Mouse (Mus musculus): ENCODE data around the gene Sval1. TPM values are rescaled to one million over a fixed set of nuclear protein-coding genes. Genes with fewer than 3 reads are reported as not detected.

Sval1 gene
- not detected for polyA plus RNA-seq (2014; fragmentation: Illumina TruSeq; extraction: RNeasy Lipid Tissue Mini Kit (QIAGEN cat#74804))

GRCm38 (mm10) chr6:41951330-41951729 lies at the start of gene Sval1:
Sval1 (plus strand) TSS chr6:41951630.

GRCm38 (mm10) chr6:41967840-41968239 lies 16.4 kb downstream of the Sval1 start, which contains the start of gene Sval3:
Sval3 (plus strand) TSS chr6:41968140.

Other genes with a start within 250 kb of the Sval1 start
- not detected for gene Kel, start 247.3 kb upstream of the Sval1 start, polyA plus RNA-seq (2014; fragmentation: Illumina TruSeq; extraction: RNeasy Lipid Tissue Mini Kit (QIAGEN cat#74804))
- not detected for gene Olfr459, start 176.5 kb upstream of the Sval1 start, polyA plus RNA-seq (2014; fragmentation: Illumina TruSeq; extraction: RNeasy Lipid Tissue Mini Kit (QIAGEN cat#74804))
- not detected for gene Pip, start 104.1 kb upstream of the Sval1 start, polyA plus RNA-seq (2014; fragmentation: Illumina TruSeq; extraction: RNeasy Lipid Tissue Mini Kit (QIAGEN cat#74804))
- not detected for gene Sval2, start 98.6 kb upstream of the Sval1 start, polyA plus RNA-seq (2014; fragmentation: Illumina TruSeq; extraction: RNeasy Lipid Tissue Mini Kit (QIAGEN cat#74804))
- gene Sval3, start 16.5 kb downstream of the Sval1 start, polyA plus RNA-seq (2014; fragmentation: Illumina TruSeq; extraction: RNeasy Lipid Tissue Mini Kit (QIAGEN cat#74804)) = not detected
- not detected for gene Sva, start 86.8 kb downstream of the Sval1 start, polyA plus RNA-seq (2014; fragmentation: Illumina TruSeq; extraction: RNeasy Lipid Tissue Mini Kit (QIAGEN cat#74804))
- gene Tas2r139, start 189.3 kb downstream of the Sval1 start, polyA plus RNA-seq (2014; fragmentation: Illumina TruSeq; extraction: RNeasy Lipid Tissue Mini Kit (QIAGEN cat#74804)) = not detected

Measured in ovary, adult 10 weeks (tissue).